Mouse (Mus musculus) ES-Bruce4 (cell line): ENCODE results near the gene Gm42791.

ENCODE experiments used
- CTCF ChIP-seq: IDR thresholded peaks from one replicate; pipeline ENCODE4 v1.8.1; 2011; ENCODE audit warnings: low read depth, low read length
- POLR2A ChIP-seq: IDR thresholded peaks from one replicate; pipeline ENCODE4 v1.8.1; 2011; ENCODE audit warnings: low read length; ENCODE audit not compliant: insufficient read depth

DNA sequence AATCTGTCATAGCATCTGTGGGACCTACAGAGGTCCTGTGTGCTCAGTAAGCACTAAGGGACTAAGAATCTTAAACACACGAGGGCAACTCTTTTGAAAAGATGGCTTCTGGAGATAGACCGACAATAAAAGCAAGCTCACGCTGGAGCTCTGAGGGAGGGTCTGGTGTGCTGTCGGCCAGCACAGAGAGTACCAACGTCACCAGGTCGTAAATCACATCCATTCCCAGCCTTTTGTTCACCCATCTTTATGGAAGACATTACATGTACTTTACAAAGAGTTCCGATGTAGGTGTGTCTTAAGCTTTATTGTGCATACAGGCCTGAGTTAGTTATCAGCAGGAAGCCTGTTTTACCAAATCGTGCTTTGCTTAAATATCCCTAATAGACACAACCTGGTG lies 50.9 kb downstream of the Gm42791 start:
- no peak for TF ChIP-seq POLR2A
- TF ChIP-seq CTCF = no peak
